9 mouse cellular contexts compared by ENCODE assay signal in genomic region chr14:20886266-20886665, GRCm38 (mm10). TPM values are rescaled to one million over a fixed set of nuclear protein-coding genes. Genes with fewer than 3 reads are reported as not detected.
DNase-seq lines count a peak whose midpoint lies in the region; ATAC-seq and TF ChIP-seq lines count a peak whose summit lies in the region.
"Had no signal": no experiment of that assay in that cellular context is flagged by ENCODE, and none has a peak within 500 bp of the region (broad histone marks: within the 10 kb centered on the region; RNA-seq: fewer than 3 reads in every experiment).

No protein-coding gene starts in this region.

- H3K27ac ChIP-seq in forebrain, embryonic 14.5 days (ENCODE audit: low read depth, low read length), result no peak overlapping the region
- H3K27ac ChIP-seq in forebrain, embryonic 12.5 days, result no peak overlapping the region
- H3K27ac ChIP-seq in liver, embryonic 16.5 days (ENCODE audit: low read length), result peak overlapping the region; percentile 79; the same call in 1 of the 2 replicates
- H3K27ac ChIP-seq in small intestine, adult 2 months (ENCODE audit: insufficient read depth, low read depth, low read length), result peak overlapping the region; percentile 59; the same call in 1 of the 2 replicates
- H3K27ac ChIP-seq in forebrain, embryonic 15.5 days (replicated peaks), result no peak overlapping the region

- no peak overlapping the region for H3K4me2 ChIP-seq in forebrain, embryonic 14.5 days (ENCODE audit: low read length)
- no peak overlapping the region for H3K4me2 ChIP-seq in forebrain, embryonic 12.5 days
- H3K4me2 ChIP-seq in liver, embryonic 16.5 days (ENCODE audit: low read depth, low read length), result no peak overlapping the region
- no peak overlapping the region for H3K4me2 ChIP-seq in forebrain, embryonic 15.5 days (replicated peaks)

- DNase-seq in forebrain, embryonic 14.5 days (ENCODE audit: low spot score), result peak; percentile 44
- peak; percentile 38 for DNase-seq in ovary, postnatal 36 days (ENCODE audit: low spot score)
- no peak for DNase-seq in ovary, postnatal 14 days (ENCODE audit: low spot score)
- peak; percentile 67 for DNase-seq in gastrocnemius, postnatal 10 days

- H3K9me3 ChIP-seq in forebrain, embryonic 14.5 days (replicated peaks; ENCODE audit: control insufficient read depth, low read length), result no peaks in the 10 kb centered on the region
- no peaks in the 10 kb centered on the region for H3K9me3 ChIP-seq in forebrain, embryonic 12.5 days
- no peaks in the 10 kb centered on the region for H3K9me3 ChIP-seq in liver, embryonic 16.5 days (replicated peaks; ENCODE audit: control insufficient read depth, low read length)
- H3K9me3 ChIP-seq in forebrain, embryonic 15.5 days, result no peaks in the 10 kb centered on the region
- H3K9me3 ChIP-seq: heart, embryonic 15.5 days had no signal

- TF ChIP-seq POLR2A in small intestine, adult 2 months (IDR thresholded peaks at IDR 0.05; ENCODE audit: low read depth, low read length), result no peak

- H3K4me1 ChIP-seq in forebrain, embryonic 14.5 days (ENCODE audit: control insufficient read depth, insufficient read depth, low read length), result no peaks in the 10 kb centered on the region
- no peaks in the 10 kb centered on the region for H3K4me1 ChIP-seq in forebrain, embryonic 12.5 days
- H3K4me1 ChIP-seq in liver, embryonic 16.5 days (ENCODE audit: control insufficient read depth, low read depth, low read length), result peaks cover 19% of the 10 kb centered on the region
- H3K4me1 ChIP-seq in small intestine, adult 2 months (ENCODE audit: control insufficient read depth, insufficient read depth, insufficient read length, low read length), result peaks cover 7% of the 10 kb centered on the region
- H3K4me1 ChIP-seq in forebrain, embryonic 15.5 days, result no peaks in the 10 kb centered on the region

- WGBS in forebrain, embryonic 14.5 days, result 14% methylated on average over 4 of the region's 4 CpGs
- 15% methylated on average over 4 of the region's 4 CpGs for WGBS in forebrain, embryonic 12.5 days
- WGBS in liver, embryonic 16.5 days (ENCODE audit: insufficient replicate concordance), result 30% methylated on average over 4 of the region's 4 CpGs
- WGBS in small intestine, adult 2 months, result 67% methylated on average over 4 of the region's 4 CpGs
- 15% methylated on average over 4 of the region's 4 CpGs for WGBS in forebrain, embryonic 15.5 days

- no peaks in the 10 kb centered on the region for H3K27me3 ChIP-seq in forebrain, embryonic 14.5 days (replicated peaks; ENCODE audit: control insufficient read depth, insufficient read depth, low read length)
- H3K27me3 ChIP-seq in forebrain, embryonic 12.5 days, result no peaks in the 10 kb centered on the region
- H3K27me3 ChIP-seq in liver, embryonic 16.5 days (ENCODE audit: control insufficient read depth, insufficient read depth, low read depth, low read length), result no peaks in the 10 kb centered on the region
- H3K27me3 ChIP-seq in small intestine, adult 2 months (ENCODE audit: control insufficient read depth, insufficient read depth, low read length), result no peaks in the 10 kb centered on the region
- H3K27me3 ChIP-seq in forebrain, embryonic 15.5 days, result no peaks in the 10 kb centered on the region
- H3K27me3 ChIP-seq: heart, embryonic 15.5 days had no signal

- H3K4me3 ChIP-seq in forebrain, embryonic 14.5 days (ENCODE audit: low read depth, low read length), result no peak overlapping the region
- H3K4me3 ChIP-seq in forebrain, embryonic 12.5 days (replicated peaks), result no peak overlapping the region
- no peak overlapping the region for H3K4me3 ChIP-seq in liver, embryonic 16.5 days (ENCODE audit: low read depth, low read length)
- no peak overlapping the region for H3K4me3 ChIP-seq in small intestine, adult 2 months (ENCODE audit: low read depth, low read length)
- H3K4me3 ChIP-seq in forebrain, embryonic 15.5 days, result no peak overlapping the region
- H3K4me3 ChIP-seq: heart, embryonic 15.5 days had no signal

- no peak for ATAC-seq in forebrain, embryonic 14.5 days
- no peak for ATAC-seq in forebrain, embryonic 12.5 days (ENCODE audit: low FRiP score)
- ATAC-seq in liver, embryonic 16.5 days (ENCODE audit: low read depth), result no peak
- no peak for ATAC-seq in forebrain, embryonic 15.5 days (replicated peaks)

- no peak overlapping the region for H3K9ac ChIP-seq in forebrain, embryonic 14.5 days (ENCODE audit: low read length)
- no peak overlapping the region for H3K9ac ChIP-seq in forebrain, embryonic 12.5 days
- H3K9ac ChIP-seq in liver, embryonic 16.5 days (ENCODE audit: low read depth, low read length), result no peak overlapping the region
- H3K9ac ChIP-seq in forebrain, embryonic 15.5 days (replicated peaks), result no peak overlapping the region
- H3K9ac ChIP-seq: heart, embryonic 15.5 days had no signal

- TF ChIP-seq CTCF in small intestine, adult 2 months (IDR thresholded peaks at IDR 0.05; ENCODE audit: extremely low read depth, insufficient read length, insufficient replicate concordance, low read depth, low read length), result peak; percentile 22; the same call in 1 of the 2 replicates

- H3K36me3 ChIP-seq in forebrain, embryonic 14.5 days (ENCODE audit: control insufficient read depth, insufficient read depth, low read length), result no peaks in the 10 kb centered on the region
- no peaks in the 10 kb centered on the region for H3K36me3 ChIP-seq in forebrain, embryonic 12.5 days (replicated peaks)
- no peaks in the 10 kb centered on the region for H3K36me3 ChIP-seq in liver, embryonic 16.5 days (ENCODE audit: control insufficient read depth, insufficient read depth)
- H3K36me3 ChIP-seq in small intestine, adult 2 months (ENCODE audit: control insufficient read depth, insufficient read depth, low read length), result no peaks in the 10 kb centered on the region
- no peaks in the 10 kb centered on the region for H3K36me3 ChIP-seq in forebrain, embryonic 15.5 days
- H3K36me3 ChIP-seq: heart, embryonic 15.5 days had no signal

RNA-seq across cellular contexts. Expression of gene Vcl, which starts 42.9 kb away (rescaled TPM):
- 8.4 and 9.3 TPM in 2 replicates for polyA plus RNA-seq in forebrain, embryonic 14.5 days (2014; fragmentation: Nextera tagmentation; extraction: Ambion mirVana)
- 20.0 and 21.4 TPM in 2 replicates for polyA plus RNA-seq in forebrain, embryonic 12.5 days (2016; fragmentation: Nextera tagmentation; extraction: Ambion mirVana)
- total RNA-seq in gastrocnemius, postnatal 10 days (2021), result 100 to 1,000 TPM; 115 to 126 TPM
- polyA plus RNA-seq in liver, embryonic 16.5 days (2015; fragmentation: Nextera tagmentation; extraction: Ambion mirVana), result 18.8 and 19.9 TPM in 2 replicates
- 10.7 and 18.5 TPM in 2 replicates for polyA plus RNA-seq in small intestine, adult 2 months (2012; rRNA removed)
- 9.0 and 10.9 TPM in 2 replicates for polyA plus RNA-seq in forebrain, embryonic 15.5 days (2015; fragmentation: Nextera tagmentation; extraction: Ambion mirVana)

RNA-seq across cellular contexts. Expression of gene Plau, which starts 49.8 kb away (rescaled TPM):
- 0.21 and 0.47 TPM in 2 replicates for polyA plus RNA-seq in forebrain, embryonic 14.5 days (2014; fragmentation: Nextera tagmentation; extraction: Ambion mirVana)
- polyA plus RNA-seq in forebrain, embryonic 12.5 days (2016; fragmentation: Nextera tagmentation; extraction: Ambion mirVana), result 0.10 and 0.15 TPM in 2 replicates
- total RNA-seq in gastrocnemius, postnatal 10 days (2021), result 10 to 100 TPM; 25.6 to 28.0 TPM
- polyA plus RNA-seq in liver, embryonic 16.5 days (2015; fragmentation: Nextera tagmentation; extraction: Ambion mirVana), result 0.91 and 1.2 TPM in 2 replicates
- polyA plus RNA-seq in small intestine, adult 2 months (2012; rRNA removed), result 3.1 and 3.8 TPM in 2 replicates
- 0.27 and 0.28 TPM in 2 replicates for polyA plus RNA-seq in forebrain, embryonic 15.5 days (2015; fragmentation: Nextera tagmentation; extraction: Ambion mirVana)

Comparison
In these comparisons a context has a peak if more than half of its experiments do, and no peak if none do; other contexts are left out.
1. H3K27ac ChIP-seq: peak in liver, embryonic 16.5 days (single experiment) and small intestine, adult 2 months (single experiment); none in forebrain, embryonic 14.5 days (single experiment), forebrain, embryonic 12.5 days (single experiment) and forebrain, embryonic 15.5 days (single experiment).